Mouse (Mus musculus): ENCODE data around the gene Bag3. TPM values are rescaled to one million over a fixed set of nuclear protein-coding genes. Genes with fewer than 3 reads are reported as not detected.

Bag3 gene
- 5.2 and 5.7 TPM in 2 replicates for polyA plus RNA-seq (2014; fragmentation: Nextera tagmentation; extraction: Ambion mirVana)

DNA sequence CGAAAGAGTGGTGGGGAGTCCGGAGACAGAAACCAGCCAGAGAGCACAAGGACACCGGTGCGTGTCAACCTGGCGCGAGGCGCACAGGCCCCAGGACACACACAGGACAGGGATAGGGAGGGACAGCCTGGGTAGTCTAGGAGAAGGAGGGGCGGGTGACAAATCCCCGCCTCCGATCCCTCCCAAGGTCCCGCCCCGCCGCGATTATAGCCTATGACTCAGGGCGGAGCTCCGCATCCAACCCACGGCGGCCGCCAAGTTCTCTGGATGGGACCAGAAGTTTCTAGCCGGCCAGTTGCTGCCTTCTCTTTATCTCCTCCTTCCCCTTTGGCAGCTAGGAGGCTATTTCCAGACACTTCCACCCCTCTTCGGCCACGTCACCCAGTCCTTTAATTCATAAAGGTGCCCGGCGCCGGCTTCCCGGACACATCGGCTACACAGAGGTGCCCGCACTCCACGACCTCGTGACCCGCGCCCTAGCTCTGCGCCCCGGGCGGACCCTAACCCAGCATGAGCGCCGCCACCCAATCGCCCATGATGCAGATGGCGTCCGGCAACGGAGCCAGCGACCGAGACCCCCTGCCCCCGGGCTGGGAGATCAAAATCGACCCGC is at the start of gene Bag3:
Bag3 (plus strand) TSS at position 268 of the 613 bp plus-strand sequence.
- 0 out of 2 replicates have a peak within 1 kb of the TSS, but pooled peaks have one; percentile 12 for H3K27ac ChIP-seq (ENCODE audit: low read depth, low read length)
- H3K9me3 ChIP-seq (ENCODE audit: control insufficient read depth, low read length): no peaks in the 10 kb centered on the region
- H3K27me3 ChIP-seq (ENCODE audit: control insufficient read depth, insufficient read depth, low read length): peaks cover 6% of the 10 kb centered on the region; the same call in 1 of the 2 replicates
- peaks cover 4% of the 10 kb centered on the region; the same call in 1 of the 2 replicates for H3K4me1 ChIP-seq (replicated peaks; ENCODE audit: control insufficient read depth, insufficient read depth, low read length)
- peak within 1 kb of the TSS; percentile 70 for H3K9ac ChIP-seq (ENCODE audit: low read length)
- H3K36me3 ChIP-seq (ENCODE audit: control insufficient read depth, insufficient read depth, low read length): no peaks in the 10 kb centered on the region
- peak within 1 kb of the TSS; percentile 44 for H3K4me3 ChIP-seq (ENCODE audit: low read depth, low read length)
- ATAC-seq (replicated peaks; ENCODE audit: low FRiP score) (peak; percentile 95), DNase-seq (ENCODE audit: low spot score) (peak; percentile 93)
- WGBS: under 1% methylated on average over 46 of the region's 46 CpGs
- peak within 1 kb of the TSS; percentile 86 for H3K4me2 ChIP-seq (ENCODE audit: low read depth, low read length, severe bottlenecking)

DNA sequence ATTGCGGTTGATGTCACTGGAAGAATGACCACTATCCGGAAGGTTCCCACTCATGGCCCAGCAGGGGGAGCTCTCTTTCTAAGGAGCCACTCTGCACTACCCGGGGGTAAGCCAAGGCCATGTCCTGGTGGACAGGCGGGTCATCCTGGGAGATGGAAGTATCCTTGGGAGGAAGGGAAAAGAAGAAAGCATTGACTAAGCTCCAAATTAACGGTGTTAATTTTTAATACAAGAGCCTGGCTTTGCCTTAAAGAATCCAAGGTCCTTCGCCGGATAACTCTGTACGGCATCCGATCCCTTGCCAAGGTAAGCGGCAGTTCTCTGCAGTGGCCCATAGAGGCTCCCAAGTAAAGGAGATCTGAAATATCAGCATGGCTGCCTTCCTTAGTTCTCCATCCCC is 49.1 kb upstream of the Bag3 start:
- no peak overlapping the region for H3K4me3 ChIP-seq (ENCODE audit: low read depth, low read length)
- 29% methylated on average over 10 of the region's 10 CpGs for WGBS
- no peaks in the 10 kb centered on the region for H3K36me3 ChIP-seq (ENCODE audit: control insufficient read depth, insufficient read depth, low read length)
- no peak overlapping the region for H3K9ac ChIP-seq (ENCODE audit: low read length)
- H3K4me2 ChIP-seq (ENCODE audit: low read depth, low read length, severe bottlenecking): peak overlapping the region; percentile 24; the same call in 1 of the 2 replicates
- peak; percentile 75 for ATAC-seq (replicated peaks; ENCODE audit: low FRiP score)
- no peaks in the 10 kb centered on the region for H3K9me3 ChIP-seq (ENCODE audit: control insufficient read depth, low read length)
- no peaks in the 10 kb centered on the region for H3K27me3 ChIP-seq (ENCODE audit: control insufficient read depth, insufficient read depth, low read length)
- no peaks in the 10 kb centered on the region for H3K4me1 ChIP-seq (replicated peaks; ENCODE audit: control insufficient read depth, insufficient read depth, low read length)
- peak; percentile 77 for DNase-seq (ENCODE audit: low spot score)
- no peak overlapping the region for H3K27ac ChIP-seq (ENCODE audit: low read depth, low read length)

DNA sequence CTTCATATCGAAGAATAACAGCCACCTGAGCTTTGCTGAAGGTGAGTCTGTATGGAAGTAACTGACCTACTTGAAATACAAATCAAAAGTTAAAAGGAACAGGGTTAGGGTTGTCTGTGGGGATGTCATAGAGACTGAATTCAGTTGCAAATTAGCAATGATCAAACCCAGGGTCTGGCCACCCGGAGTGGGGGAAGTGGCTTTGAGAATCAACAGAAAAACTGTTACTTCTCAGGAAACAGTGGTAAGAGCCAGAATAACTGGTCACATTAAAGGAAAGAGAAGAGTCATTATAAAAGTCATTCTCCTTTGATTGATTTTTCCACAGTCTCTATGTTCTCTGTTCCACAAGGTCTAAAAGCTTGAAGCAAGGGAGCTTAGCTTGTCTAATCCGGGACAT is 34.4 kb upstream of the Bag3 start:
- H3K4me3 ChIP-seq (ENCODE audit: low read depth, low read length): no peak overlapping the region
- H3K4me1 ChIP-seq (replicated peaks; ENCODE audit: control insufficient read depth, insufficient read depth, low read length): no peaks in the 10 kb centered on the region
- no peak overlapping the region for H3K27ac ChIP-seq (ENCODE audit: low read depth, low read length)
- no peak for DNase-seq (ENCODE audit: low spot score)
- no peak overlapping the region for H3K4me2 ChIP-seq (ENCODE audit: low read depth, low read length, severe bottlenecking)
- WGBS: 92% methylated on average over 3 of the region's 3 CpGs
- no peaks in the 10 kb centered on the region for H3K36me3 ChIP-seq (ENCODE audit: control insufficient read depth, insufficient read depth, low read length)
- H3K9me3 ChIP-seq (ENCODE audit: control insufficient read depth, low read length): 0 out of 2 replicates have a peak, but pooled peaks cover 4% of the 10 kb centered on the region
- H3K27me3 ChIP-seq (ENCODE audit: control insufficient read depth, insufficient read depth, low read length): no peaks in the 10 kb centered on the region
- ATAC-seq (replicated peaks; ENCODE audit: low FRiP score): no peak
- H3K9ac ChIP-seq (ENCODE audit: low read length): no peak overlapping the region

DNA sequence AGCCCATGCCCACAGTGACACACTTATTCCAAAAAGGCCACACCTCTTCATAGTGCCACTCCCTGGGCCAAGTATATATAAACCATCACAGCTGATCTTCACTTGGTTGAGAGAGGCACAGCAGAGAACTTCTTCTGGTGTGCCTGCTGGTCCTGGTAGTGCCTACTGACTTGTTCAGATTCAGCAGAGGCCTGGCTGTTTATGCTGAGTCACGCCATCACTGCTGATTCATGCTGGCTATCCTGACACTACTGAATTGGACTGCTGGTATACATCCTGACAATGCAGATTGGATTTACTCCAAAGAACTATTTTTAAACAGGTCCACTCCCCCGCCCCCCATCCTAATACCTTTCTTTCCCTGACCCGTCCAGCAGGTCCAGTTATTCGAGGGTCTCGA is 28.9 kb upstream of the Bag3 start:
- Histone ChIP-seq H3K9me3 (ENCODE audit: control insufficient read depth, low read length) (no peaks in the 10 kb centered on the region), H3K36me3 (ENCODE audit: control insufficient read depth, insufficient read depth, low read length) (no peaks in the 10 kb centered on the region), H3K27ac (ENCODE audit: low read depth, low read length) (no peak overlapping the region), H3K4me3 (ENCODE audit: low read depth, low read length) (no peak overlapping the region), H3K4me1 (replicated peaks; ENCODE audit: control insufficient read depth, insufficient read depth, low read length) (no peaks in the 10 kb centered on the region), H3K27me3 (ENCODE audit: control insufficient read depth, insufficient read depth, low read length) (no peaks in the 10 kb centered on the region), H3K4me2 (ENCODE audit: low read depth, low read length, severe bottlenecking) (no peak overlapping the region), H3K9ac (ENCODE audit: low read length) (no peak overlapping the region)
- ATAC-seq (replicated peaks; ENCODE audit: low FRiP score) (no peak), DNase-seq (ENCODE audit: low spot score) (no peak)
- WGBS: 93% methylated on average over 5 of the region's 5 CpGs

DNA sequence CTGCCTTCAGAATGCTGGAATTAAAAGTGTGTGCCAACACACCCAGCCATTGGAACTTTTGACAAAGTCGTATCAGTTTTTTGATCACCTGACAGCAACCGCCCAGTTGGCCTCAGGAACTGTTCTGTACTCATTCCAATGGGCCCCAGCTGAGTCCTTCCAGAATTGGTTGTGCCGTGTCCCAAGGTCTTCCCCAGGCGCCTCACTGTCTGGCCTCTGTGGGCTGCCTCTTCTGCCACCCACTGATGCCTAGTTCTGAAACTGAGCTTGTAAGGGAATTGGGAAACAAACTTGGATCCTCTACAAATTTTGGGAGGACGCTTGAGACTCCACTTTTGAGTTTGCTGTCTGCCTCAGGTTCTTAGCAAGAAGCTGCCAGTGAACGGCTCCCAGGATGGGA is 23.6 kb upstream of the Bag3 start:
- Histone ChIP-seq H3K27me3 (ENCODE audit: control insufficient read depth, insufficient read depth, low read length) (no peaks in the 10 kb centered on the region), H3K4me2 (ENCODE audit: low read depth, low read length, severe bottlenecking) (no peak overlapping the region), H3K4me3 (ENCODE audit: low read depth, low read length) (no peak overlapping the region), H3K27ac (ENCODE audit: low read depth, low read length) (no peak overlapping the region), H3K4me1 (replicated peaks; ENCODE audit: control insufficient read depth, insufficient read depth, low read length) (no peaks in the 10 kb centered on the region), H3K36me3 (ENCODE audit: control insufficient read depth, insufficient read depth, low read length) (no peaks in the 10 kb centered on the region), H3K9ac (ENCODE audit: low read length) (no peak overlapping the region), H3K9me3 (ENCODE audit: control insufficient read depth, low read length) (no peaks in the 10 kb centered on the region)
- 82% methylated on average over 6 of the region's 6 CpGs for WGBS
- no peak for ATAC-seq (replicated peaks; ENCODE audit: low FRiP score)
- DNase-seq (ENCODE audit: low spot score): no peak

DNA sequence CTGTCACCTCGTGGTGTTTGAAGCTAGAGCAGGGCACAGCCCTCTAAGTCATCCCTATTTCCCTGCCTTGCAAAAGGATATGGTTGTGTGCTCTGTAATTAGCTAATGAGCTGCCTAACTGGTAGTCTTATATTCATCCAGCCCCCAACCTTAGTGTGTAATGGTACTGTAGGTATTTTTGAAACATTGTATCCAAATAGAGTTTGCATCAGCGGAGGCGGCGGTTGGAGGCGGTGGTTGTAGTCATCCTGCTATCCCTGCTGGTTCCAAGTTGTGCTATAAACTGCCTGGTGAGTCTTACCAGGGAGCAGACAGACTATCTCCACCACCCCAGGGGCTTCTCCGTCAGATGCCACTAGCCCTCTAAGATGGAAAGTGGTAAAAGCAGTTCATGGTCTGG is 19.3 kb upstream of the Bag3 start:
- WGBS: 91% methylated on average over 6 of the region's 6 CpGs
- DNase-seq (ENCODE audit: low spot score) (peak; percentile 20), ATAC-seq (replicated peaks; ENCODE audit: low FRiP score) (no peak)
- H3K9me3 ChIP-seq (ENCODE audit: control insufficient read depth, low read length): no peaks in the 10 kb centered on the region
- no peak overlapping the region for H3K9ac ChIP-seq (ENCODE audit: low read length)
- H3K4me1 ChIP-seq (replicated peaks; ENCODE audit: control insufficient read depth, insufficient read depth, low read length): no peaks in the 10 kb centered on the region
- H3K27ac ChIP-seq (ENCODE audit: low read depth, low read length): no peak overlapping the region
- no peaks in the 10 kb centered on the region for H3K27me3 ChIP-seq (ENCODE audit: control insufficient read depth, insufficient read depth, low read length)
- no peak overlapping the region for H3K4me3 ChIP-seq (ENCODE audit: low read depth, low read length)
- H3K4me2 ChIP-seq (ENCODE audit: low read depth, low read length, severe bottlenecking): no peak overlapping the region
- H3K36me3 ChIP-seq (ENCODE audit: control insufficient read depth, insufficient read depth, low read length): no peaks in the 10 kb centered on the region

DNA sequence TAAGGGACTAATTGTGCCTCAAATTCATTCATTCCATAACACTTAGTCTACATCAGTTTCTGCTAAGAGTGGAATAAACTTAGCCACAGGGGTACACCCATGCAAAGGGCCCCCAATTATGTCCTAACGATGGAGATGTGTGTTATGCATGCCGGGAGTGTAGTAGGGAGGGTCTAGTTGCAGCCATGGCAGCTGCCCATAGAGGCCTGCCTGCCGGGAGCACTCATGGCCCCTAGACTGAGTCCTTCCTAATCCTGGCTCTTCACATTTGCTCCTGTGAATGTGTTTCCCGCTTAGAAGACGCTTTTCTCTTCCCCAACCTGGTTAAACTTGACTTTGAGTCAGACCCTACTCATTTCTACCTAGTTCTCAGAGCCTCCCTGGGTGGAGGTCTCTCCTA is 11.5 kb upstream of the Bag3 start:
- Histone ChIP-seq H3K27ac (ENCODE audit: low read depth, low read length) (no peak overlapping the region), H3K4me2 (ENCODE audit: low read depth, low read length, severe bottlenecking) (no peak overlapping the region), H3K4me3 (ENCODE audit: low read depth, low read length) (no peak overlapping the region), H3K9ac (ENCODE audit: low read length) (no peak overlapping the region), H3K27me3 (ENCODE audit: control insufficient read depth, insufficient read depth, low read length) (no peaks in the 10 kb centered on the region), H3K9me3 (ENCODE audit: control insufficient read depth, low read length) (no peaks in the 10 kb centered on the region), H3K36me3 (ENCODE audit: control insufficient read depth, insufficient read depth, low read length) (no peaks in the 10 kb centered on the region), H3K4me1 (replicated peaks; ENCODE audit: control insufficient read depth, insufficient read depth, low read length) (no peaks in the 10 kb centered on the region)
- DNase-seq (ENCODE audit: low spot score) (no peak), ATAC-seq (replicated peaks; ENCODE audit: low FRiP score) (no peak)
- 89% methylated on average over 5 of the region's 5 CpGs for WGBS

DNA sequence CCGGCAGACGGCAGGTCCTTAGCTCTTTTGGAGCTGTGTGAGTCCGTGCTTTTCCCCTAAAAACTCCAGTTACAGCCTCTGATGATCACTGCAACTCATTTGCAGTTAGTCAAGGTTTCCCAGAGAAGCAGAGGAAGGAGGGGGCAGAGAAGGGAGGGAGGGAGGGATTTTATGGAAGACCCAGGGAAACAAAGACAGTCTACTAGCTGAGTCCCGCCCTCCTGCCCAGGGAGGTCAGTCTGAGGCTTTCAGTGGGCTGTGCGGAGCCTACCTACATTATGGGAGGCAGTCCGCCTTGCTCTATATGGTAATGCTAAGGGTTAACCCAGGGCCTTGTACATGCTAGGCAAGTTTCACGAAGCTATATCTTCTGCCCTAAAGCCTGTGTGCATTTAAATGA is 9.9 kb upstream of the Bag3 start:
- Histone ChIP-seq H3K4me2 (ENCODE audit: low read depth, low read length, severe bottlenecking) (no peak overlapping the region), H3K36me3 (ENCODE audit: control insufficient read depth, insufficient read depth, low read length) (no peaks in the 10 kb centered on the region), H3K4me3 (ENCODE audit: low read depth, low read length) (no peak overlapping the region), H3K4me1 (replicated peaks; ENCODE audit: control insufficient read depth, insufficient read depth, low read length) (no peaks in the 10 kb centered on the region), H3K9me3 (ENCODE audit: control insufficient read depth, low read length) (no peaks in the 10 kb centered on the region), H3K27me3 (ENCODE audit: control insufficient read depth, insufficient read depth, low read length) (no peaks in the 10 kb centered on the region), H3K27ac (ENCODE audit: low read depth, low read length) (no peak overlapping the region), H3K9ac (ENCODE audit: low read length) (no peak overlapping the region)
- ATAC-seq (replicated peaks; ENCODE audit: low FRiP score) (no peak), DNase-seq (ENCODE audit: low spot score) (no peak)
- 32% methylated on average over 7 of the region's 7 CpGs for WGBS

DNA sequence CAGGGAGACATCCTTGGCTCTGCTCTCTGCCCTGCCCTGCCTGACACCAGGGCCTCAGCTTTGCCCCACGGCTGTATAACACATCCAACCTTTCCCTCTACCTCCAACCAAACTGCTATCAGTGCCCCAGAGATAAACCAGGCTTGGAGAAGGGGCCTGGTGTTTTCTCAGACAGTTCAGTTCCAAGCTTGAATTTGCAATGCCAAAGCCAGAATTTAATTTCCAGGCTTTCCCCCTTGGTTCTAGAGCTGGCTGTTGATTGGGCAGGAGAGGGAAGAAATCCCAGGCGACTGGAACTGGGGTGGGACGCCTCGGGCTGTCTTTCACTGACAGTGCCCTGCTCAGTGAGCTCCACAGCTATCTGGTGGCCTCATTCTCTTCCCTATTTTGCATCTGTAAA is 9.1 kb upstream of the Bag3 start:
- Histone ChIP-seq H3K9ac (ENCODE audit: low read length) (no peak overlapping the region), H3K4me1 (replicated peaks; ENCODE audit: control insufficient read depth, insufficient read depth, low read length) (no peaks in the 10 kb centered on the region), H3K4me3 (ENCODE audit: low read depth, low read length) (no peak overlapping the region), H3K27me3 (ENCODE audit: control insufficient read depth, insufficient read depth, low read length) (no peaks in the 10 kb centered on the region), H3K27ac (ENCODE audit: low read depth, low read length) (no peak overlapping the region), H3K9me3 (ENCODE audit: control insufficient read depth, low read length) (no peaks in the 10 kb centered on the region), H3K36me3 (ENCODE audit: control insufficient read depth, insufficient read depth, low read length) (no peaks in the 10 kb centered on the region), H3K4me2 (ENCODE audit: low read depth, low read length, severe bottlenecking) (no peak overlapping the region)
- ATAC-seq (replicated peaks; ENCODE audit: low FRiP score): no peak
- 53% methylated on average over 4 of the region's 4 CpGs for WGBS
- no peak for DNase-seq (ENCODE audit: low spot score)

All from forebrain, embryonic 11.5 days (tissue).